Mouse (Mus musculus): Measurements from ENCODE around the gene Stat1. TPM values are rescaled to one million over a fixed set of nuclear protein-coding genes. Genes with fewer than 3 reads are reported as not detected.

Stat1 gene
- total RNA-seq, 2 experiments from 2014 or later, result 137 TPM

DNA sequence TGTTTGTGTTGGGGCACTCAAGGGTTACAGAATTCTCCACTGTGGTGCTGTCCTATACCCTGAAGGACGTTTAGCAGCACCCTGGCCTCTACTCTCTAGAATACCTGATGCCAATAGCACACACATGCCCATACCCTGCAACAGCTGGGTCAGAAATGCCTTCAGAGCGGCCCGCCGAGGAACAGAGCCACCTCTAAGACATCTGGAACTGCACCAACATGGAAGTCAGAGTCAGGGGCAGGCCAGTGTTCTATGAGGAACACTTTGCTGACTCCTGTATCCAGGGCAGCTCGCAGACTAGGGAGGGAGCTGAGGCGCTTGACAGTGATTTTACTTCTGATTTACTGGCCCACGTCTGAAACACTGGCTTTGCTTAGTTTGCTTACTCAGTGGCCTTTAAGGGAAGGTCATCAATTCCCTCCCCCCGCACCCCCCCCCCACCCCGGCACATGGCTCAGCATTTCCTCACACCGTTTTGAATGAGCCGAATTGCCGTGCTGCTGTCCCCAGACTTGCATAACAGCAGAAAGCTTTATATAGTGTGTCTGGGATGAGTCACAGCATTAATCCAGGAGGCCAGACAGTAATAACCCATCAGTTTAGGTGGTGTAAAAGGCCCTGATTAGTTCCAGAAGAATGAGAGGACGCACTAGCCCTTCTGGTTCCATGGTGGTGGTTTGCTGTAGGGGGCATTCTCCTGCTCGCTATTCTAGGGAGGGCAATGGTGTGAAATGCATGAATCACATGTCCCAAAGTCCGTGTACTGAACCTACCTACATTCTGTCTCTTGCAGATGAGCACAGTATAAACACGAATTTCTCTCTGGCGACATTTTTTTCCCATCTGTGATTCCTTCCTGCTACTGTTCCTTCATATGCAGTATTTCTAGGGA, 39.5 kb downstream of the Stat1 start:
- ATAC-seq (ENCODE audit: poor library complexity, severe bottlenecking), result no peak

DNA sequence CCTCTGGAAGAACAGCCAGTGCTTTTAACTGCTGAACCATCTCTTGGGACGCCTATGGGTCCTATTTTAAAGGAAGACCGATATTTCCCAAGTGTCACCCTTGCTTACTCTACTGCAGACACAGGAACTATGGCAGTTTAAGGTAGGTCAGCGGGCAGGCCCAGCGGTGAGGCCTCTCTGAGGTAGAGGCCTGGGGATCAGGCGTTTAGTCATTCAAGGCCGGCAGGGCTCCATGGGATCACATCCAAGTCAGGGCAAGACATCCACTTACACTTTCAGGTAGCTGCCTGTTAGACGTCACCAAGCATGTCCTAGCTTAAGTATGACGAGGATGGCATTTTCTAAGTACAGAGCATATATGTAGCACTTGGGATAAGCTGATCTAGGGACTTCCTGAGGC, 41.9 kb downstream of the Stat1 start:
- no peak for ATAC-seq (ENCODE audit: poor library complexity, severe bottlenecking)

DNA sequence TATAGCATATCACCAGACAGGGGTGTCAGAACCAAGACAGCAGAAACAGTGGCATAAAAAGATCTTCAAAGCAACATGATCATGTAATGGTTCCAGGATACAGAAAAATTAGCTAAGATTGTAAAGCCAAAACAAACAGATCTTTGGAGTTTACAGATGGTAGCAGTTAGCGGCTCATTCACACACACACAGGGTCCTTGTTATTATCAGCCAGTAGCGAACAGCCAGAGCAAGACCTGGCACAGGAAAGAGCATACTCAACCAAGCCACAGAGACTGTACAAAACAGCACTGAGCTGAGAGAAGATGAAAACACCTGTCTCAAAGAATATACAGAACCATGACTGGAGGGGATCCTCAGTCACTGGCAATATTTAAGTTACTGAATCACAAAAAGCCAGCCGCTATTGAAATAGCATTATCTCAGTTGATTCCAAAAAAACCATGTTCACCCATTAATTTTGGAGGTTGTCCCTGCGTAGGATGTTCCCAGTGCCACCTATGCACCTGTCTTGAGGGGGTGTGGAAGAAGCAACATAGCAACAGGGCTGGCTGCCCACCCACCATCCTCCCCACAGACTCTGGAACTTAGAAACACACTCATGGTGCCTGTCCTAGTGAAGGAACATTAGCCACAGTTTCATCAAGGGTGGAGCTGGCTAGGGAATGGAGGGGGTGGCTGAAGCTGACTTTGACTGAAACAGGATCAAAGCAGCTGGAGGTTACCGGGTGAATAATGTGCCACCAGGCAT, 44.6 kb downstream of the Stat1 start:
- ATAC-seq (ENCODE audit: poor library complexity, severe bottlenecking), result no peak

- peak; percentile 88 for ATAC-seq (ENCODE audit: poor library complexity, severe bottlenecking)
Measured at GRCm38 (mm10) chr1:52166652-52167220, 47.5 kb downstream of the Stat1 start.

- ATAC-seq (ENCODE audit: poor library complexity, severe bottlenecking), result peak; percentile 57
Measured at GRCm38 (mm10) chr1:52170057-52170456, 50.8 kb downstream of the Stat1 start.

DNA sequence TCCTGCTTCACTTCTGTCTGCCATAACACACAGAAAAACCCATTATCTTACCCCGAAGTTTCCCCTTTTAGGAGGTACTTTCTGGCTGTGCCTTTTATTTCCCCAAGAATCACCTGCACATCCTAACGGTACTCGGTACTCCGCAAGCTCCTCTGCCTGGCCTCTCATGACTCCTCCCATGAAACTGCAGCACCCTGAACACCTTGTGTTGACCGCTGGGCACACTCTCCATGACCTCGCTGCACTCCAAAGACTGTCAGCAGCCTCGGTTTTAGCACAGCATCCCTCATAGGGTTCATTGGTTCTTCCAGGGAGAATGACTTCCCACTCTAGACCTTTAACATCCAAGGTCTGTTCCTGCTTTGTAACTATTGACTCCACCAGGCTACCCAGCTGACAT, 51.5 kb downstream of the Stat1 start:
- no peak for ATAC-seq (ENCODE audit: poor library complexity, severe bottlenecking)

DNA sequence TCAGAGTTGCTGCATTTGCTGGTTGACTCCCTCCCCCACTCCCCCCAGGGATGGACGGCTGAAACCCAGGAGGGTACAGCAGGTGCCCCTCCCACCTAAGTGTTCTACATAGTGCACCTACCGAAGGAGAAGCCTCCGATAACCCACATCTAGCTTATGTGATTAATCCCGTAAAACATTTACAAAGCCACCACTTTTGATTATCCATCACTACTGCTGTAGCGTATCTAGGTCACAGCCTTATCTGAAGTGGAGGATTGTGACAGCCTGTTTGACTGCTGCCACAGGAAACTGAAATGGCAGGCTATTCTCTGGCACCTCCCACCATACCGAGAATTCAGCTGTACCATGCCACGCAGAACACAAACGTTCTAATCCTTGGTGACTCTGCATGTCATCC, 52.0 kb downstream of the Stat1 start:
- peak; percentile 22; the same call in 1 of the 2 replicates for ATAC-seq (ENCODE audit: poor library complexity, severe bottlenecking)

DNA sequence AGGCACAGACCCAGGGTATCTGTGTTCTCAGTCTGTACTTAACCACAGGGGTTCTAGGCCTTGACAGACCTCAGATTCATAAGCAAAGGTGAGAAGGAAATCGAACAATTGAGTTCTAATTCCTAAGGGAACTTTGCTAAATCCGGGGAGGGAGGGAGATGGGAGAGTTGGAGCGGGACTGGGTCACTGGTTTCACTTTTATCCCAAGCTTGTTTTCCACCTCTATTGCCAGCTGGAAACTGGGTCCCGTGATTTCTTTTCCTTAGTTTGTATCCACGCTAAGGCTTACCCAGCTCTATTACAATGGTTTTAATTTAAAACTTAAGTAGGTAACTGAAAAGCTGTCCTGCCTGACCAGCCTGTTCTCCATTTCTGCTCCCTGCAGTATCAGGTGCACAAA, 56.1 kb downstream of the Stat1 start:
- no peak for ATAC-seq (ENCODE audit: poor library complexity, severe bottlenecking)

DNA sequence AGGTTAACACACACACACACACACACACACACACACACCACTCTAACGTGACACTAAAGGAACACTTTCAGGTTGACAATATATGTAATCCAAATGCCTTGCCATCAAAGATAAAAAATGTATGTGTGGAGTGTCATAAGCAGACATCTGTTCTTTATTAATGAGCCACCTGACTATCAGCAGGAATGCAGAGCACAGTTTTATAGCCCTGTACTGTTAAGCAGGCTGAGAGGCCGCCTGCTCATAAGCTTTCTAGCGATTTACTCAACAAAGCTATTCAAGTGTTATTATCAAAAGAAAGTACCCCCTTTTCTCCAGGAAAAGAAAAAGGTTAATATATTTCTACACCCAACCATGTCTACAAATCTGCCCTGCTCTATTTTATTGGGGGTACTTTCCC, 56.7 kb downstream of the Stat1 start:
- no peak for ATAC-seq (ENCODE audit: poor library complexity, severe bottlenecking)

DNA sequence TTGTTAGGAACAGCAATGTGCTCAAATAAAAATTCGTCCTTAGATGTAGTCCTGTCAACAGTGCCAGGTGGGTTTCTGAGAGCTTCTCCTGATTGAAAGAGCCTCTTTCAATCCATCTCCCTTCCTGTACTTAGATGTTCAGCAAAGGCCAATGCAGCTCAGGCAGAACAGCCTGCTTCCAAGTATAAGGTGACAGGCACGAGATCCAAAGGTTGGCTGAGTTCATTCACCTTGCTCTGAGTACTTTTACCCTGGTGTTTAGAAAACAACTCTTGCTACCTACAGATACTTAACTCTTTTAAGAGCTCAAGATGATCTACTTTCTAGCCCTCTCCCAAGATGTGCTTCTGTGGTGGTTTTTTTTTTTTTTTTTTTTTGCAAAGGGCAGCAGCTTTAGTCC, 57.8 kb downstream of the Stat1 start:
- ATAC-seq (ENCODE audit: poor library complexity, severe bottlenecking), result no peak

DNA sequence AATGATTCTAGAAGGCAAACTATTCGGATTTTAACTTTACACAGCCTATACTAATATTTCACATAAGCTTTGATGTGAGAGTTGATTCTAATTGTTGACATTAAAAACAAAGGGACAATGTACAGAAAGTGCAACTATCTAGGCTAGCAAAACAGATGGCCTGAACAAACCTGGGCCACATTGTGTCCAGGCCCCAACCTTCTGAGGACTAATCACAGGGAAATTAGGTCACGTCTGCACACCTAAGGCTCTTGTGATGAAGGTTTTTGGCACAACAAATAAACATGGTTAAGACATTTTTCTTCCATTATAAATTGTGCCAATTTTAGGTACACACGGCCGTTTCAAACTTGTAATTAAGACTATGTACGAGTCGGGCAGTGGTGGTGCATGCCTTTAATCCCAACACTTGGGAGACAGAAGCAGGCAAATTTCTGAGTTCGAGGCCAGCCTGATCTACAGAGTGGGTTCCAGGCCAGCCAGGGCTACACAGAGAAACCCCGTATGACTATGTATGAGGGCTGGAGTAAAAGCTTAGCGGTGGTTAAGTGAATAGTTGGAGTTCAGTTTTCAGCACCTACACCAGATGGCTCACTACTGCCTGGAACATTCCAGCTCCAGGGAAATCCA, 60.8 kb downstream of the Stat1 start:
- no peak for ATAC-seq (ENCODE audit: poor library complexity, severe bottlenecking)

- no peak for ATAC-seq (ENCODE audit: poor library complexity, severe bottlenecking)
Measured at GRCm38 (mm10) chr1:52181994-52182393, 62.8 kb downstream of the Stat1 start.

- no peak for ATAC-seq (ENCODE audit: poor library complexity, severe bottlenecking)
Measured at GRCm38 (mm10) chr1:52182992-52183391, 63.8 kb downstream of the Stat1 start.

Other genes with a start within 250 kb of the Stat1 start
- 0.07 and 1.8 TPM in 2 replicates for gene Myo1b, start 203.4 kb upstream of the Stat1 start, total RNA-seq (2015)
- 1.2 and 1.8 TPM in 2 replicates for gene Myo1b, start 203.4 kb upstream of the Stat1 start, total RNA-seq (2017)
- gene Stat4, start 132.3 kb upstream of the Stat1 start, total RNA-seq (2015), result 19.3 and 28.2 TPM in 2 replicates
- 13.2 and 21.6 TPM in 2 replicates for gene Stat4, start 132.3 kb upstream of the Stat1 start, total RNA-seq (2017)
- 136 and 170 TPM in 2 replicates for gene Gls, start 113.8 kb downstream of the Stat1 start, total RNA-seq (2015)
- gene Gls, start 113.8 kb downstream of the Stat1 start, total RNA-seq (2017), result 118 and 133 TPM in 2 replicates

All from megakaryocyte, adult 5-6 weeks (primary cell).